Mouse (Mus musculus) bone marrow macrophage, adult 2 months (primary cell): ENCODE measurements around the gene Cldn19.

Experiments
- CTCF ChIP-seq: IDR thresholded peaks from 2 replicates; pipeline ENCODE4 v1.5.1; 2012; ENCODE audit warnings: low read depth, mild to moderate bottlenecking, low read length, moderate library complexity
- POLR2A ChIP-seq: IDR thresholded peaks from 2 replicates; pipeline ENCODE4 v1.6.1; 2012; ENCODE audit warnings: mild to moderate bottlenecking, low read depth, low read length, borderline replicate concordance

DNA sequence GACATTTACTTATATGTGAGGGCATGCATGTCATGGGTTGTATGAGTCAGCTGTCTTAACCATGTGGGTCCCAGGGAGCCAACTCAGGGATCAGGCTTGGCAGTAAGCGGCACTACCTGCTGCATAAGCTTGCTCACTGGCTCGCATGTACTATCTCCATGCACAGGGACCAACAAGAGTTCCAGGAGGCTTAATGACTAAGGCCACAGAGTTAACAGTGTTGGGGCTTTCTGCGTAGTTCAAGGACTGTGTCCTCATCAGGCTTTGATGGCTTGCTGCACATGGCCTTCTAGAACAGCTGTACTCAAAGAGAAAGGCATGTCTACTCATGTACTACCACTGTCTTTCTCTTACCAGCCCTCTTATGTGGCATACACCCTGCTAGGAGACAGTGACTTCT, 45.5 kb downstream of the Cldn19 start:
- no peak for TF ChIP-seq POLR2A
- no peak for TF ChIP-seq CTCF
